Mouse (Mus musculus) granulocyte monocyte progenitor cell, adult 5-6 weeks (primary cell): ENCODE results near the gene Tenm3. TPM values are rescaled to one million over a fixed set of nuclear protein-coding genes. Genes with fewer than 3 reads are reported as not detected.

Experiments
- ATAC-seq: replicated peaks from 2 replicates; pipeline ENCODE4 v1.8.0; 2016; ENCODE audit warnings: mild to moderate bottlenecking, moderate TSS enrichment, inconsistent platforms; ENCODE audit not compliant: poor library complexity, severe bottlenecking
- total RNA-seq, 2 experiments: library from RNA; stranded (forward) in 1 of 2; stranded (reverse) in 1 of 2; fragments of 200-712, 200-1000 nt in 1 of 2; fragments of >200 nt in 1 of 2; fragmentation: Nextera tagmentation in 1 of 2; gene quantifications; 2 replicates each; pipeline ENCODE4 v1.2.3; 2014 to 2017

Gene Tenm3
- total RNA-seq, 2 experiments from 2014 or later: not detected

DNA sequence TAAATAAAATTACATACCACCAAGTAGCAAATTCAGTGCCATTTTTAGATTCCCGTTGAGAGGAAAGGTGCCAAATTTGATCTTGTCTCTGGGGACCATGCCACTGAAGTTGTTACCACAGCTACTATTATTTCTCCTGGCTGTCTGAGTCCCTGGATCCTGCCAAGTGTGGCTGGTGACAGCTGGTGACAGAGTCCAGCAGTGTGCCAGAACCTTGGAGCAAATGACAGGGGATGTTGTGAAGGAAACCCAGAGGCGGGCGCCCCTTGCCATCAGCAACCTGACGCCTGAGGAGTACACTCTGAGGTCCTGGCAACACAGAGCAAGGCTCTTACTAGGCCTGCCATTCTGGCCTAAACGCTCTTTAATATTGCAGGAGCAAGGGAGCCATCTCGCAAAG is 467.0 kb downstream of the Tenm3 start:
- ATAC-seq: no peak

GRCm38 (mm10) chr8:48375183-48375582 is 468.6 kb downstream of the Tenm3 start:
- ATAC-seq: no peak

- no peak for ATAC-seq
Observed at GRCm38 (mm10) chr8:48373404-48373803, 470.3 kb downstream of the Tenm3 start.

GRCm38 (mm10) chr8:48367164-48367563 is 476.6 kb downstream of the Tenm3 start:
- no peak for ATAC-seq

- no peak for ATAC-seq
Observed at GRCm38 (mm10) chr8:48356849-48357248, 486.9 kb downstream of the Tenm3 start.

DNA sequence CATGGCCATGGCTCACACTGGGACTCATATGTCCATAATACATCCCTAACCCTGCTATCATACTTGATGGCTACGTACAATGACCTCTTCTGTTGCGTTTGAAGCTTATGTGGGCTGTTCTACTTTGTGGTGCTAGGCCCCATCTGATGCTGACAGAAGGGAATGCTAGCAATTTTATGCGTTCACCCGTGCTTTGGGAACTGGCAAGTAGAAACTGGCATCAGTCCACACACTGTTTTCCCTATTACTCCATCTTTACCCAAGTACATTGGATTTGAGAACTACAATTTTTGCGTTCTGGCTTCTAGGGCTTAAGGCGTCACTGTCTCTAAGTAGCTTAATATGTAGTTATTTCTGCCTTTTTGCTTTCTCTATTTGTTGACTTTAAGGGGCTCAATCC is 490.3 kb downstream of the Tenm3 start:
- no peak for ATAC-seq

DNA sequence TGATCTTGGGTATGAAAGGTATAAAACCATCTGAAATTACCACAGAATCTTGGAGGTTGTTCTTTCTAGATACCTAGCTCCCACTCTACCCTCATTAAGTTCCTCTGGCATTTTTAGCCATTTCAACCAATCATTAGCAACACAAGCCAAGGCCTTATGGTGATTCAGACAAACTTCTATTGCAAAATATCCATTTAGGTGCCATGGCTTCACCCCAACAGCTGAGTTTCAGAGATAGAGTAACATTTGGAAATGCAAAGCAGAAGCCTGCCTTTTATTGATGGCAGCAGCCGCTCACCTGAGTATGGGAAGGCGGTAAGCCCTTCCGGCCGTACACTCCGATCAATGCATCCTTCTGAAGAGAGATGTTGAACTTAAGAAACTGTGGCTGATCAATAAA is 494.9 kb downstream of the Tenm3 start:
- no peak for ATAC-seq

GRCm38 (mm10) chr8:48348386-48348785 is 495.4 kb downstream of the Tenm3 start:
- ATAC-seq: no peak

DNA sequence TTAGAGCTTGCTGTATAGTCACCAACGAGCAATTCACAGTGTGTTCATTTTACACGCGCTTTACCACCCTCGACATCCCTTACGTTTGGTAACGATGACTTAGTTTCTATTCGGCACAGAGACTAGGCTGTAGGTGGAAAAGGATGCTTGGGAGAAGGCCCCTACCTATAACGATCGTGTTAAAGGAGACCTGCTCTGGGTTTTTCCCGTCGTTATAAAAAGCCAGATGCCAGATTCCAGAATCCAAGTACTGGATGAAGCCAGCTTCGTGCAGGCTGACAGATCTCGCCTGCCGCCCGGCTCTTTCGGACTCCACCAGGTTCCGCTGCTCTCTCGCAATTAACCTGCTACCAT is 500.7 kb downstream of the Tenm3 start:
- no peak for ATAC-seq

DNA sequence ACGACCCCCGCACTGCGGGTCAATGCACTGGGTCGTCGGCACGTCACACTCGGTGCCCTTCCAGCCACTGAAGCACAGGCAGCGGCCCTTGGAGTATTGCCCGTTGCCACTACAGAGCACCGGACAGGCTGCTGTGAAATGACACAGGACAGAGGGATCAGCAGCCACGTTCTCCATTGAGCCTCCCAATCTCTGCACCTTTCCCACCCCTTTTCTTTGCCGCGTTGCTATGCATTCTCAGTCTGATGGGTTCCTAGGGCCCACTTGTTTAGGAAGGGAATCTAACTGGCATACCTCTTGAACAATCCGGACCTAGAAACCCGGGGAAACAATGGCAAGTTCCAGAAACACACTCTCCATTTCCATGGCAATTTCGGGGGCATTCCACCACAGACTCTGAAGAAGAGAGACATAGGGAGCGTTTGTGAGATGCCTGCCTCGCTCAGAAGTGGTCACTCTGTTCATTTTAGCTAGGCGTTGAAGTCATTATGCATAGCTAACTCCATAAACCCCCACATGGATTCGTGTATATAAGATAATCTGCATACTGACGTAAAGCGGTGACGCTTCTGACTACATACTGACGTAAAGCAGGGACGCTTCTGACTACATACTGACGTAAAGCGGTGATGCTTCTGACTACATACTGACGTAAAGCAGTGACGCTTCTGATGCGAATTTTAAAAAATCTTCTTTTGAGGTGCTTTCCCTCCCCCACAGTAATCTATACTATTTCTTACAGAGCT is 501.3 kb downstream of the Tenm3 start:
- no peak for ATAC-seq

- ATAC-seq: no peak
Observed at GRCm38 (mm10) chr8:48341692-48342091, 502.1 kb downstream of the Tenm3 start.

DNA sequence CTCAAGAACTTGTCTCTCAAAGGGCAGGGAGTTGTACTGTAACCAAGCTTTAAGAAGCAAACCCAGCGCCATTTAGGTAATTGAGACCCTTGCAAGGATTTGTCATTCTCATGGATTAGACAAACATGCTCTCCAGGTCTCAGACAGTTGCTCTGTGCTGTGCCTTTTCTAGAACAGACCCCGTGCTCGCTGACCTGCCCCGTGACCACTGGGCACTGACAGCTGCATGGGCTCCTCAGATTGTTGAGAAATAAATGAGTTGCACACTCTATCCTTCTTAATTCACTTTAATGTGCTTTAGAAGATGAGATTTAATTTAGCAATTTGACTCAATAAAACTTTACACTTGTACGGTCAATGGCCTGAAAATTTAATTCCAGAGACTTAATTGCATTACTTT is 502.5 kb downstream of the Tenm3 start:
- ATAC-seq: no peak

DNA sequence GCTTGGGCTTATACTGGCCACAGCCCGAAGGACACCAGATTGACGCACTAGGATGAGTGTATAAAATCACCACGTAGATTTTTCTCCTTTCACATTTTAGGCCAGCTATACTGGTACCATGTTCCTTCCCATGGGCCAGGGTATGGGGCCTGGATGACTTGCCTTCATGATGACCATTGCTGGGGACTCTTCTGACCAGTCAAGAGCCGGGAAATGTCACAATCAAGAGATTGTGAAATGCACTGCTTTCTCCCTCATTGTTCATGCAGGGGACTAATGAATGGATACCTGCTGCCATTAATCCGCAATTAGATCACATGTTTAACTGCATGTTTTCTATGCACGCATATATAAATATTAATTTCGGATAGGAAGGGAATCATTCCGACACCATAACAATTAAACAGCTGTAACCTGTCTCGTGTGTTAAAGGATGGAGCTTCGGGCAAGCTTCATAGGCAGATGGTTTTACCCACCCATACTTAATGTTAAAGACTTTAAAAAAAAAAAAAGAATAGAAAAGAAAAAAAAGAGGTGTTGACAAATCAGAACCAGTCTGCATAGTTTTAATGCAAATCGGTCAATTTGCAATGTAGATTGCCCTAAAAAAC is 521.0 kb downstream of the Tenm3 start:
- ATAC-seq: no peak

DNA sequence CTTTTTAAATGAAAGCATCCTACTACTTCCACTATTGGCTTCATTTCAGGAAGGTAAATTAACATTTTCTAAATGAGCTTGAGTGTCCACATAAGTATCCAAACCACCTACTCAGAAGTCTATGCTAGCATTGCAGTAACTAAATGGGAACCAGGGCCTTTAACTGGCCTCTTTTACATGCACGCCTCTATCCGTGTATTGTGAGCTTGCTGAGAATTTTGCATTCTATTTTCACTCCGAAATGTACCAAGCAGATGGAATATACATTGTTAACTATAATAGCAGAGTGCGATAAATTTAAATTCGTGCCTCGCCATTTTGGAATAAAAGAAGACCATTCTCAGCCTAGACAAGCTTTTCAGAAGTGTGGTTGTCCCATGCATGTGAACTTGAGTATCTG is 521.5 kb downstream of the Tenm3 start:
- no peak for ATAC-seq

GRCm38 (mm10) chr8:48319674-48320073 is 524.1 kb downstream of the Tenm3 start:
- no peak for ATAC-seq

DNA sequence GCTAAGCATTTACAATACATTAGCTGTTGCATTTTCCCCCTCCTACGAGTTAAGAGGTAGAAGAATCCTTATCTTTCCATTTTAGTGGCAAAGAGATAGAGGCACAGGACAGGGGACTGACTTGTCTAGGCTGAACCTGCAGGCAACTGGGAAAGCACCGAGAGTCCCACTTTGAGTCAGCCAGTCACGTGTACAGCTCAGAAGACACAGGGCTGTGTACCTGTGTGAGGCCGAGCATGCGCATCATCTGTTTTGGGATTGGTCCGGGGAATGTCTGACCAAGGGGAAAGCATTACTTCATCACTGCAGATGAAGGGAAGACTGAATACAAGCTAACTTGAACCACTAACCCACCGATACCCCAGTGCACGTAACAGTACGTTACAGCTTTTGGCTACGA is 526.3 kb downstream of the Tenm3 start:
- ATAC-seq: no peak

DNA sequence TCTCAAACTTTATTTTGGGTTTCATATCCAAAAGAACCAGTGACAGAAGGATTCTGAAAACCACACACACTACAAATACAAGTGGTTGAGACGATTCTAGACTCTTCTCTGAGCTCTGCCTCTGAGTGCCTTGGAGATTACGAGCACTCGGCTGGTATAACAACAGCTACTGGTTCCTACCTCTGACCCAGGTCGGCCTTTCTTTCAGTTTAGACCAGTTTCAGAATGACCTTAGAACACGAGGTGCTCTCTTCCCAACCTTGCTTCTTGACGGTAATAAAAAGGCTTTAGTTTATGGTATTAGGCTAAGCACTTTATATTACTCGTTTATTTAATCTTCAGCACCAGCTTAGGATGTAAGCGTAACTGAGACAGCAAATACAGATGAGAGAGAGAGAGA is 528.1 kb downstream of the Tenm3 start:
- ATAC-seq: no peak

DNA sequence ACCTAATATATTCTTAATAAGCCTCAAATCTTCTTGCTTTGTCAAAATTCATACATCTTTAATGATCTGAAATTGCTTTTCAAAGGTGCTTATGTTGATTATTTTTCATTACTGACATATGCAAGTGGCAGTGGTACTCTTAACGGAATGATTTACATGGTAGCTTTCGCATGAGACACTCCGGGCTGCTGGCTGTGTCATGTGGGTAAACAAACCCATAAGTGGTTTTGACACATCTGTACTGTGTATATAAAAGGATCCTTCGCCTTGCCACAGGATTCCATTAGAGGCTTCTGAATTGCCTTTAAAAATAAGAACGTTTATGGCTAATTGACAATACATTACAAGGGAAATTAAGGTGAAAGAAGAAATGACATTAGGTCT is 529.8 kb downstream of the Tenm3 start:
- ATAC-seq: no peak

DNA sequence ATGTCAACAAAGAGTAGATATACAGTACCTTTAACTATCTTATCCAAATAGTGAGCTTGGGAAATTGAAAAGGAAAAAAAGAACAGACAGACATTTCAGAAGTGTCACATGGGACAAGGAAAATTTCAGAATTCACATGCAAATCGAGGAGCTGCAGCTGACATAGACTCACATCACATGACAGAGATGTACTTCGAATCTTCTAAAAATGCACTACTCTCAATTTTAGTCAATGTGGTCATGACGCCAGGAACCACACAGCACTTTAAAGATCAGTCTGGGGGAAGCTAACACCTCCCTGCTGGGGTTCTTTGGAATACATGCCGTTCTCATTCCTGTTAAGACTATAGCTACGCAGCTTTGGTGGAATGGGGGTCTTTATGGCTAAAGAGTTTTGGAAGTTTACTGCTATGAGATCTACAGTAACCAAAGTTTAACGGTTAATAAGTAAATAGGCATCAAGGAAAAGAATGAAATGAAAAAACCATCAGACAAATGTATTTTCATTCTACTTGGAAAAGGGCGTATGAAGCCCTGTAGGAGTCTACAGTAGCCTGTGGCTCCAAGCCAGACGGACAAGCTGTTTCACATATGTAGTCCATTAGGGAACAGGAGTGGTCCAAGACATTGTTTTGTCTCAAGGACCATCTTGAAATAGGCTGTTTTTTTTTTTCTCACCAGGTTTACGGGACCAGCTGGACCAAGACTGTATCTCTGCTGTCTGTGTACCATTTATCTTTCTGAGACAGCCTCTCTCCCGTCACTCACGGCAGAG is 530.4 kb downstream of the Tenm3 start:
- ATAC-seq: no peak

DNA sequence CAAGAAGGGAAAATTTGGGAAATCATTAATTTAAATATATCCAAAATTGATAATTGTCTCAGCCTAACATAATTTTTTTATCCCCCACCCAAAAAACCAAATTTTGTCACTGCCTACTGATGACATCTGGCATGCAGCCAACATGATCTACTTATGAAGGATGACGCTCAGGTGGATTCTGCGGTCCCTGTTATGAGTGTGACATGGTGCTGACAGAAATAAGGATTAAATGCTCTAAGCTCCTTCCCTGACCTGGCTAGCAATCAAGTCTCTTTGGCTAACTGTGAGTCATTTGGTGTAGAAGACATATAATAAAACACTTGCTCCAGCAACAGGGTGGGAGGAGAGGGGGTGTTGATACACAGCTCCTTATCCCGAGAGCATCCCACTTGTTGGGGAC is 532.0 kb downstream of the Tenm3 start:
- no peak for ATAC-seq

DNA sequence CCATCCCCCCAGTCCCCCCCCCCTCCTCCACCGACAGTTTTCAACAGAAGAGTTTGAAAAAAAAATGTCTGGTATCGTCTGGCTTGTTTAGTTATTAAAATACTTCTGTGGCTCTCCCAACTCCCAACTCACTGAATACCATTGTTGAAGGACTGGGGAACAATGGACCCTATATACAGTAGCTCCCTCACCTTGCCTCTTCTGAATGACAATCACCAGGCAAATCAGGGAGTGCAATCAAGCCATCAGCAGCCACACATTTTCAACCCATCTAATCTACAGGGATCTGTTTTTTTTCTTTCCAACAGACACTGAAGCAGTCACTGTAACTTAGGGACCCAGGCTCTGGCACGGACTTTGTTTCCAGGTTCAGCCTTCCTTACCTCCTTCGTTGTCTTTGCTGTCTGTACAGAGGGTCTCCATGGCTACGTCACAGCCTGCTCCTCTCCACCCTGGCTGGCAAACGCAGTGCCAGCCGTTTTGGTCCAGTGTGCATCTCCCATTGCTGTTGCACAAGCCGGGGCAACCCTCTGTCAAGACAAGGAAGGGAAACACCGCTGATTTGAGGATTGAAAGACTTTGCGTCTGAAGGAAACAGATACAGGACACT is 533.4 kb downstream of the Tenm3 start:
- no peak for ATAC-seq
